Mouse (Mus musculus): Measurements from ENCODE around the gene Frmd4b. TPM values are rescaled to one million over a fixed set of nuclear protein-coding genes. Genes with fewer than 3 reads are reported as not detected.

Frmd4b gene
- polyA plus RNA-seq, 1 experiment from 2014 or later = 13.5 TPM

DNA sequence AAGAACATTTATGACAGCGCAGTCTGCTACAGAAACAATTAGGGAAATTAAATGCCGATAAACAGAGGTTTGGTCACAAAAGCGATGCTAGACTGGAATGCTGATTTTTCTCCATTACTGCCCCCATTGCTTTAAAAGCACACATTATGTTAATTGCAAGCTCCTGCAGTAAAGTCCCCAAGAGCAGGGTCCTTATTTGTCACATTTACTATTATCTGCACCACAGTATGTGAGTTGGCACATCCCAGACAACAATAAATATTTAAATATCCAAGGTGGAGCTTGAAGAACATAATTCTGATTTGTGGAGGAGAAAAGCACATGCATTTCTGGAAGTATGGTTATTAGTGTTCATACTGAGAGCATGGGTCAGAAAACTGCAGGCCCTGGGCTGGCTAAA, 64.8 kb downstream of the Frmd4b start:
- Histone ChIP-seq H3K4me1 (ENCODE audit: control insufficient read depth, insufficient read depth, low read length) (peaks cover 4% of the 10 kb centered on the region; the same call in 1 of the 2 replicates), H3K27ac (ENCODE audit: low read length) (no peak overlapping the region), H3K9ac (ENCODE audit: low read length) (no peak overlapping the region), H3K27me3 (ENCODE audit: control insufficient read depth, insufficient read depth, low read length) (no peaks in the 10 kb centered on the region; the same call in none of the 2 replicates), H3K4me3 (ENCODE audit: low read length) (no peak overlapping the region), H3K9me3 (replicated peaks; ENCODE audit: control insufficient read depth, low read length) (peaks cover 4% of the 10 kb centered on the region; the same call in 1 of the 2 replicates), H3K4me2 (ENCODE audit: low read depth, low read length) (no peak overlapping the region), H3K36me3 (ENCODE audit: control insufficient read depth, insufficient read depth) (no peaks in the 10 kb centered on the region; the same call in 1 of the 2 replicates)
- WGBS = 82% methylated on average over 3 of the region's 3 CpGs
- no peak for ATAC-seq (replicated peaks; ENCODE audit: extremely low read depth, insufficient read depth, low FRiP score)

DNA sequence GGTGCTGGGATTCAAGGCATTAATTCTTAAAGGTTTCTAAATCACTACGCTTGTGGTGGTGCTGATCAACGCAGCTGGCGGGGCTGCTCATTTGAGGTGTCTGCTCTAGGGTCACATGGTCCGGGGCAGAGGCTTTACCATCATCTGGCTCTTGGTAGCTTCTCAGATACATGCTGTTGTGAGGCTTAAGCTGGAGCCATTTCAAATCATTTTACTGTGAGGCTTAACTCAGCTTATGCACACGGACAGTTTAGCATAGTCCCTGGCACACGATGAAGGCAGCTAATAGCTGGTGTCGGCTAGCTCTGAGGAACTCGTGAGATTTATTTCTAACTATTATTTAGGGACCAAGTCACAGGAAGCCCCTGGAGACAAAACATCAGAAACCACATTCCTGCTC, 65.5 kb downstream of the Frmd4b start:
- peaks cover 4% of the 10 kb centered on the region; the same call in 1 of the 2 replicates for H3K4me1 ChIP-seq (ENCODE audit: control insufficient read depth, insufficient read depth, low read length)
- H3K9ac ChIP-seq (ENCODE audit: low read length) = no peak overlapping the region
- no peaks in the 10 kb centered on the region; the same call in 1 of the 2 replicates for H3K36me3 ChIP-seq (ENCODE audit: control insufficient read depth, insufficient read depth)
- no peak overlapping the region for H3K4me3 ChIP-seq (ENCODE audit: low read length)
- no peak overlapping the region for H3K27ac ChIP-seq (ENCODE audit: low read length)
- peaks cover 5% of the 10 kb centered on the region for H3K9me3 ChIP-seq (replicated peaks; ENCODE audit: control insufficient read depth, low read length)
- no peak overlapping the region for H3K4me2 ChIP-seq (ENCODE audit: low read depth, low read length)
- H3K27me3 ChIP-seq (ENCODE audit: control insufficient read depth, insufficient read depth, low read length) = no peaks in the 10 kb centered on the region; the same call in none of the 2 replicates
- 79% methylated on average over 8 of the region's 8 CpGs for WGBS
- ATAC-seq (replicated peaks; ENCODE audit: extremely low read depth, insufficient read depth, low FRiP score) = no peak

DNA sequence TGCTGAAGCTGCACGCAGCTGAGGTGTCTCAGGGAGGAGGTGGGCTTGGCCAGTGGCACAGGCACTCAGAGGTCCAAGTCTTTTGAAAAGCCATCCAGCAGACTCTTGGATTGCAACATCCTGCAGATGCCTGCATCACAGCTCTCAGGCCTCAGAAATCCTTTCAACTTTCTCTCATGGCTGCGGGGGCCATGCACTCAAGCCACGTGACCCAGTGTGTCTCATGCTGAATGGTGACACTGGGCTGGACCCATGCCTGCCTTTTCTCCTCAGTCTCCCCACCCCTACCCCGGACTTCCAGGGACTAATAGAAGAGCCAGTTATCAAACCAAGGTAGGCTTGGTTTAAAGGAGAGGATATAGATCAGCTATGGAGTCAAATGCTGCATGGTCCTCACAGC, 66.2 kb downstream of the Frmd4b start:
- H3K4me3 ChIP-seq (ENCODE audit: low read length) = no peak overlapping the region
- H3K9me3 ChIP-seq (replicated peaks; ENCODE audit: control insufficient read depth, low read length) = peaks cover 6% of the 10 kb centered on the region
- no peak for ATAC-seq (replicated peaks; ENCODE audit: extremely low read depth, insufficient read depth, low FRiP score)
- H3K36me3 ChIP-seq (ENCODE audit: control insufficient read depth, insufficient read depth) = no peaks in the 10 kb centered on the region; the same call in 1 of the 2 replicates
- 83% methylated on average over 4 of the region's 4 CpGs for WGBS
- no peaks in the 10 kb centered on the region; the same call in 1 of the 2 replicates for H3K4me1 ChIP-seq (ENCODE audit: control insufficient read depth, insufficient read depth, low read length)
- no peak overlapping the region for H3K9ac ChIP-seq (ENCODE audit: low read length)
- H3K4me2 ChIP-seq (ENCODE audit: low read depth, low read length) = no peak overlapping the region
- no peaks in the 10 kb centered on the region; the same call in none of the 2 replicates for H3K27me3 ChIP-seq (ENCODE audit: control insufficient read depth, insufficient read depth, low read length)
- H3K27ac ChIP-seq (ENCODE audit: low read length) = no peak overlapping the region

DNA sequence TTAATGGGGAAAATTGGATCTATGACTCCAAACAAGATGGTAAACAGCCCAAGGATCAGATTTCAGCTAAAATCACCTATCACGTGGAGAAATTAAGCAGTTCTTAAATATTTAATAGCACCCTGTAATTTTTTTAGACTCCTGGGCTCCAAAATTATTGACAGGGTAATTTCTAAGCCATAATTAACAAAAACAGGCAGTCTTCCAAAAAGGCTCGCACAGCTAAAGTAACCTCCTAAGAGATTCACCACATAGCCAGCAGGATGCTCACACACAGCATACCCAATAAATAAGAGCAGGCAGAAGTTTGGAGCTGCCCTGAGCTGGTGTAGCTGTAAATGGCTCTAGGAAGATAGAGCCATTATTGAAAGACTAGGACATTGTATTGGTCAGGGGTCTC, 76.9 kb downstream of the Frmd4b start:
- Histone ChIP-seq H3K4me1 (ENCODE audit: control insufficient read depth, insufficient read depth, low read length) (no peaks in the 10 kb centered on the region), H3K27me3 (ENCODE audit: control insufficient read depth, insufficient read depth, low read length) (peaks cover 14% of the 10 kb centered on the region), H3K9me3 (replicated peaks; ENCODE audit: control insufficient read depth, low read length) (no peaks in the 10 kb centered on the region), H3K4me2 (ENCODE audit: low read depth, low read length) (no peak overlapping the region), H3K9ac (ENCODE audit: low read length) (no peak overlapping the region), H3K36me3 (ENCODE audit: control insufficient read depth, insufficient read depth) (no peaks in the 10 kb centered on the region), H3K27ac (ENCODE audit: low read length) (no peak overlapping the region), H3K4me3 (ENCODE audit: low read length) (no peak overlapping the region)
- 90% methylated on average over 2 of the region's 2 CpGs for WGBS
- ATAC-seq (replicated peaks; ENCODE audit: extremely low read depth, insufficient read depth, low FRiP score) = no peak

DNA sequence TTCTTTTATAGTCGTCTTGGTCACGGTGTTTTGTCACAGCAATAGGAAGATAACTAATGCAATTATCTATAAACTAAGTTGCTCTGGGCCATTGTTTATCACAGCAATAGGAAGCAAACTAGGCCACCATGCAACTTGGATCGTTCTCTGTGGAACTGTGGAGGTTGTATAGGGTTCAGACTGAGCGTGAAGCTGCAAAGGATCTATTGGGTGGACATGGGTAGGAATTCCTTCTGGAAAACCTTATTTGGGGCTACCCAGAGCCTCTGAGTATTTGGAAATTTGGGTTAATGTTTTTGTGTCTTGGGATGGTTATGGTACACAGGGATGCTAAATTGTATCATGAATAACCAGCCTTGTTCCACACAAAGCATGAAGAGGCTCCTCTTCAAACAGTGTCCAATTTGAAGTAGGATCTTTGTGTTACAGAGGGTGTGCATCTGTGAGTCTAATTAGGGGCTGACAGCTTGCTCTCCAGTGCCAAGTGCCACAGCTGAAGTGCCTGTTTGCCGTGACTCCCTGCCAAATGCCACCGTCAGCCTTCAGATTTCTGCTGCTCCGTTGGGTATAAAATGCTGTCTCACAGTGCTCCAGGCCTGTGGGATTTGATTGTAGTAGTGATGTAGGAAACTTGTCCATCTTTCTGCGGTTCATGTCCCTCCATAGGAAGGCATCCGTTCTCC, 81.4 kb downstream of the Frmd4b start:
- no peak for ATAC-seq (replicated peaks; ENCODE audit: extremely low read depth, insufficient read depth, low FRiP score)
- H3K4me1 ChIP-seq (ENCODE audit: control insufficient read depth, insufficient read depth, low read length) = no peaks in the 10 kb centered on the region
- WGBS = 81% methylated on average over 9 of the region's 9 CpGs
- peaks cover 33% of the 10 kb centered on the region for H3K27me3 ChIP-seq (ENCODE audit: control insufficient read depth, insufficient read depth, low read length)
- peaks cover 7% of the 10 kb centered on the region; the same call in 1 of the 2 replicates for H3K9me3 ChIP-seq (replicated peaks; ENCODE audit: control insufficient read depth, low read length)
- H3K36me3 ChIP-seq (ENCODE audit: control insufficient read depth, insufficient read depth) = no peaks in the 10 kb centered on the region
- no peak overlapping the region for H3K4me2 ChIP-seq (ENCODE audit: low read depth, low read length)
- no peak overlapping the region for H3K27ac ChIP-seq (ENCODE audit: low read length)
- no peak overlapping the region for H3K4me3 ChIP-seq (ENCODE audit: low read length)
- no peak overlapping the region for H3K9ac ChIP-seq (ENCODE audit: low read length)

DNA sequence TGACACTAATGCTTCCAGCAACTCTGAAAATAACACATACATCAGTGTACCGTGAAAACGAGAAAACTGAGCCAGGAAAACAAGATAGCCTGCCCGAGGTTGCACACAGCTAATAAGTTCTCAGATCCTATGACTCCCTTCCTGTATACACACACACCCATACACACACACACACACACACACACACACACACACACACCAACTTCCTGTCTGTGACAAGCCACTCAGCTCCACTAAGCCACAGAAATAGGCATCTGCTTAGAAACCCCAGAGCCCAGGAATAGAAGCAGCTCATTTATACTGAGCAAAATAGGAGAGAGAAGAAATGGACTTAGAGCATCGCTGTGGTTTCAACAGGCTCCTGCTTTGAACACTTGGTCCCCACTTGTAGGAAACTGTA, 86.3 kb downstream of the Frmd4b start:
- Histone ChIP-seq H3K27ac (ENCODE audit: low read length) (no peak overlapping the region), H3K9ac (ENCODE audit: low read length) (no peak overlapping the region), H3K36me3 (ENCODE audit: control insufficient read depth, insufficient read depth) (no peaks in the 10 kb centered on the region), H3K9me3 (replicated peaks; ENCODE audit: control insufficient read depth, low read length) (peaks cover 7% of the 10 kb centered on the region; the same call in 1 of the 2 replicates), H3K4me2 (ENCODE audit: low read depth, low read length) (no peak overlapping the region), H3K4me3 (ENCODE audit: low read length) (no peak overlapping the region), H3K4me1 (ENCODE audit: control insufficient read depth, insufficient read depth, low read length) (no peaks in the 10 kb centered on the region), H3K27me3 (ENCODE audit: control insufficient read depth, insufficient read depth, low read length) (peaks cover 49% of the 10 kb centered on the region)
- WGBS = 65% methylated on average over 4 of the region's 4 CpGs
- ATAC-seq (replicated peaks; ENCODE audit: extremely low read depth, insufficient read depth, low FRiP score) = no peak

DNA sequence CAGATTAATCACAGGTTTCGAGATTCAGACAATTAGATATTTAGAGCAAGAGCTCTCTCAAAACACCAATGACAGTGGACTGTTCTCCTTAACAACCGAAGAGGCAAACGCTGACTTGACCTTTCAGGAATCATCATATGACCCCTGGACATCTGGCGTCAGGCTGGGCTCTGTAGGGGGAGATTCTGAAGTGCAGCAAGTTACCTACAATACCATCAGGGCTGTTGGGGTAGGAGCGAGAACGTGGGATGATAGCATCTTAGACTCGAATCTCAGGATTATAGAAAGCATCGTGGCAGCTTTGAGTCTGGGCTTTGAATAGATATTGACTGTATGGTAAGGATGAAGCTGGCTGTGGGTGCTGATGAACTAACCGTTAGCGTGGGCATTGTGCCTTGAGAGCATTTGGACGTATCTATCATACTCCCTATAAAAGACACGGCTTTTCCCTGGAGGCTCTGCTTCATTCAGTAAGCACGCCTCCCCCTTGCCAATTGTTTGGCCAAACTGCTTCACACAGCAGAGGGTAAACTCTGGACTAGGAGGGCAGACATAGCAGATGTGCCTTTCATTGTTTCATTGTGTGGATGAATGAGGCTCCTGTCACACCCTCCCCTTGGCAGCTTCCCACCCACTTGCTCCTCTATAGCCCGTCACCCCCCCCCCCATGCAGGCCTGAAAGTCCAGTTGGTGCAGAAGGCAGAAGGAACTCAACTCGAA, 88.2 kb downstream of the Frmd4b start:
- Histone ChIP-seq H3K4me3 (ENCODE audit: low read length) (no peak overlapping the region), H3K27me3 (ENCODE audit: control insufficient read depth, insufficient read depth, low read length) (peaks cover 39% of the 10 kb centered on the region), H3K9me3 (replicated peaks; ENCODE audit: control insufficient read depth, low read length) (0 out of 2 replicates have a peak, but pooled peaks cover 3% of the 10 kb centered on the region), H3K36me3 (ENCODE audit: control insufficient read depth, insufficient read depth) (no peaks in the 10 kb centered on the region), H3K4me1 (ENCODE audit: control insufficient read depth, insufficient read depth, low read length) (no peaks in the 10 kb centered on the region), H3K27ac (ENCODE audit: low read length) (no peak overlapping the region), H3K4me2 (ENCODE audit: low read depth, low read length) (no peak overlapping the region), H3K9ac (ENCODE audit: low read length) (no peak overlapping the region)
- whole genome bisulfite sequencing = 77% methylated on average over 15 of the region's 15 CpGs
- ATAC-seq (replicated peaks; ENCODE audit: extremely low read depth, insufficient read depth, low FRiP score) = no peak

DNA sequence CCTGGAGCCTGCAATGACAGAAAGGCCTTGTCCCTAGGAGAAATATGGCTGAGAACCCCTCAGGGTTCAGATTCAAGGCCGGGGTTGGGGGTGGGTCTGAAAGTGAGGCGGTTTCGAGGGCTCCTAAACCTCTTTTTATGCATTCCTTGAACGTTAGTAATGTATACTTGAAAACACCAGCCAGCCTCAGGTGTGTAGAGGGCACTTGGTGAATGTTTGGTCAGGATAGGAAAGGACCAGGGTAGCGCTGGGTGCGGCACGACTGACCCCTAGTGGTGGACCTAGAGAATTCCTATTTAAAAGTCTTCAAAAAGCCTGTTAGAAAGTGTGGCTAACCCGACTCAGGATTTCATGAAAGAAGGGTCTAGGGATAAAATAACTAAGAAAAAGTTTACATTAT, 91.2 kb downstream of the Frmd4b start:
- Histone ChIP-seq H3K27ac (ENCODE audit: low read length) (no peak overlapping the region), H3K4me1 (ENCODE audit: control insufficient read depth, insufficient read depth, low read length) (peaks cover 5% of the 10 kb centered on the region), H3K36me3 (ENCODE audit: control insufficient read depth, insufficient read depth) (no peaks in the 10 kb centered on the region), H3K9ac (ENCODE audit: low read length) (no peak overlapping the region), H3K27me3 (ENCODE audit: control insufficient read depth, insufficient read depth, low read length) (peaks cover 29% of the 10 kb centered on the region), H3K4me3 (ENCODE audit: low read length) (no peak overlapping the region), H3K4me2 (ENCODE audit: low read depth, low read length) (no peak overlapping the region), H3K9me3 (replicated peaks; ENCODE audit: control insufficient read depth, low read length) (no peaks in the 10 kb centered on the region)
- 0 out of 2 replicates have a peak, but pooled peaks have one; percentile 43 for ATAC-seq (replicated peaks; ENCODE audit: extremely low read depth, insufficient read depth, low FRiP score)
- 22% methylated on average over 8 of the region's 8 CpGs for WGBS

DNA sequence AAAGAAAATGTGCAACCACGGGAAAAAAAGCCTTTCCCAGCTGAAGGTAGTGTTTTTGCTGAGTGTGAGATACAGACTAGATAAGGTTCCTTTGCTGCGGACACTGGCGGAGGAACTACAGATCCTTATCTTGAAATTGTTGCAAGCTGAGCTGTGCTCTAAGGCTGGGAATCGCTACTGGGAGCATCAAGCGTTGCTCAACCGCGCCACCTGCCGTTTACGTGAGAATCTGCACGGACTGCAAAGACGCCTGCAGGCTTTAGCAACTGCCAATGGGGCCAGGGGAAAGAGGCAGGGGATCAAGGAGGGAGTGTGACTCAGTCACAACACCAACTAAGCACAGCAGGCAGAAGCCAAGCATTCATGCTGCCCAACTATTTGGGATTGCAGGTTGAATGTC, 94.2 kb downstream of the Frmd4b start:
- peaks cover 14% of the 10 kb centered on the region for H3K27me3 ChIP-seq (ENCODE audit: control insufficient read depth, insufficient read depth, low read length)
- no peak overlapping the region for H3K9ac ChIP-seq (ENCODE audit: low read length)
- no peaks in the 10 kb centered on the region for H3K36me3 ChIP-seq (ENCODE audit: control insufficient read depth, insufficient read depth)
- no peak for ATAC-seq (replicated peaks; ENCODE audit: extremely low read depth, insufficient read depth, low FRiP score)
- WGBS = under 1% methylated on average over 11 of the region's 11 CpGs
- H3K27ac ChIP-seq (ENCODE audit: low read length) = no peak overlapping the region
- H3K9me3 ChIP-seq (replicated peaks; ENCODE audit: control insufficient read depth, low read length) = no peaks in the 10 kb centered on the region
- 0 out of 2 replicates have a peak overlapping the region, but pooled peaks have one; percentile 4 for H3K4me3 ChIP-seq (ENCODE audit: low read length)
- peak overlapping the region; percentile 58 for H3K4me2 ChIP-seq (ENCODE audit: low read depth, low read length)
- peaks cover 5% of the 10 kb centered on the region for H3K4me1 ChIP-seq (ENCODE audit: control insufficient read depth, insufficient read depth, low read length)
